Mouse (Mus musculus): Measurements from ENCODE around the gene A930004D18Rik.
"Not testable (repeated sequence)": the region's sequence is repeated elsewhere in the genome, so short reads cannot be mapped to it uniquely, and the experiment has no call there.

Gene A930004D18Rik

DNA sequence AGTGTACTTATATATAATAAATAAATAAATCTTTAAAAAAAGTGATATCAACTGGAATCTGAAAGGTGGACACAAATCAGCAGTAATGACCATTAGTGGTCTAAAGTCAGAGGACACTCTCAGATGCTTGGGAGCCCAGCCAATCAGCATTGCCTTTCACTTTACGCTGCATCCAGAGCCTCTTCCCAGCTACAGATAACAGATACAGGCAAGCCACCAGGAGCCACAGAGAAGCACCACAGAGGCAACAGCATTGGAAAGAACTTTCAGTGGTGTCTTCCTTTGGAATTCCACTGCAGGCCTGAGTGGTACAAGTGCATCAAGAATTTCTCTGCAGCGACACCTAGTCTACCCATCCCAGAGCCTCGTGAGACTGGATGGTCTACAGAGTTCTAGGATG lies 24.7 kb downstream of the A930004D18Rik start:
- DNase-seq (ENCODE audit: extremely low spot score, low read depth, low spot score): no peak

GRCm38 (mm10) chr2:18011226-18011625 lies 26.3 kb downstream of the A930004D18Rik start:
- no peak for DNase-seq (ENCODE audit: extremely low spot score, low read depth, low spot score)

- no peak for DNase-seq (ENCODE audit: extremely low spot score, low read depth, low spot score)
These were observed 32.4 kb downstream of the A930004D18Rik start for GRCm38 (mm10) chr2:18005137-18005536.

DNA sequence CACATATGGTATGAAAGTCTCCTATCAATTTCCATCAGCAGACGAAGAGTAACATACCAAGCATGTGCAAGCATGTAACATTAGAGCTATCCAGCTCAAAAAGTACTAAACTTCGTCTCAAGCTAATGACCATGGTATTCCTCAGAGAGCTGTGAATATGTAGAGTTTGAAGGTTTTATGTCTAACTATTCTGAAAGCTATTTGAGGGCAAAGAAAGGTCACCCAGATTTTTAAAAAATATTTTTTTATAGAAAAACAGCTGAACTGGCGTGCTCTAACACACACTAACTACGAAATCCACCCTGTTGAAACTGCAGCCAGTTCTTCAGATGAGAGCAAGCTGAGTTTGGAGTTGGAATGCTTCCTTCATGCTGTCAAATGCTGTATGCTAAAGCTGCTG lies 33.3 kb downstream of the A930004D18Rik start:
- no peak for DNase-seq (ENCODE audit: extremely low spot score, low read depth, low spot score)

- no peak for DNase-seq (ENCODE audit: extremely low spot score, low read depth, low spot score)
These were observed 35.2 kb downstream of the A930004D18Rik start for GRCm38 (mm10) chr2:18002306-18002705.

DNA sequence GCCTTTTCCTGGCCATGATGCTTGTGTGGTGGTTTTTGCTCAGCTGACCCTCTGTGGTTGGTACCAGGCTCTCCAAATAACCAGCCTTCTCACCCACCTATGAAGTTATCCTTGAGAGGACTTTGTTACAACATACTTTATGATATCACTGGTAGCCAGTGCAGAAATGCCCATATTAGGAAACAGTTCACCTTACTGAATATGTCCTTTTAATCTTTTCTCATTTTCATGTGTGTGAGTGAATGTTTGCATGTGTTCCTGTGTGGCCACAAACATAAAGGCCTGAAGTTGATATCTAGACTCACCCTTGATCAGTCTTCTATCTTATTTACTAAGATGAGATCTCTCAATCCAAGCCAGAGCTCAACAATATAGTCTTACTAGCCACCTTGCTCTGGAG lies 40.7 kb downstream of the A930004D18Rik start, which contains the start of gene H2al2a:
Gene H2al2a, minus strand, starts transcription at position 101 of the 400 bp plus-strand sequence.
- DNase-seq (ENCODE audit: extremely low spot score, low read depth, low spot score): no peak

DNA sequence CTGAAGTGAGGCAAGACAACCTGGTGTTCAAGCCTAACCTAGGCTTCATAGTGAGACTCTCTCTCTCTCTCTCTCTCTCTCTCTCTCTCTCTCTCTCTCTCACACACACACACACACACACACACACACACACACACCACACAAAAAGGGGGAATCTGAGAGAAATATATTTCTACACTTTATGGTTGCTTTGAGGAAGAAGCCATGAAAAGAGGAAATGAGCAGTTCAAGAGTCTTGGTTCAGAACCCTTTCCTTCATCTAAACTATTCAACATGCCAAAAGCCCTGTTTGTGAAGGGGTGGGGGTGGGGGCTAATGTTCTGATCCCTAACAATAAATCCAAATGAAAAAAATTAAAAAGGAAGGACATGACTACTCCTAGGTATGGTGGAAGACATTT lies 48.0 kb downstream of the A930004D18Rik start:
- DNase-seq (ENCODE audit: extremely low spot score, low read depth, low spot score): no peak

GRCm38 (mm10) chr2:17989115-17989514 lies 48.4 kb downstream of the A930004D18Rik start:
- no peak for DNase-seq (ENCODE audit: extremely low spot score, low read depth, low spot score)

DNA sequence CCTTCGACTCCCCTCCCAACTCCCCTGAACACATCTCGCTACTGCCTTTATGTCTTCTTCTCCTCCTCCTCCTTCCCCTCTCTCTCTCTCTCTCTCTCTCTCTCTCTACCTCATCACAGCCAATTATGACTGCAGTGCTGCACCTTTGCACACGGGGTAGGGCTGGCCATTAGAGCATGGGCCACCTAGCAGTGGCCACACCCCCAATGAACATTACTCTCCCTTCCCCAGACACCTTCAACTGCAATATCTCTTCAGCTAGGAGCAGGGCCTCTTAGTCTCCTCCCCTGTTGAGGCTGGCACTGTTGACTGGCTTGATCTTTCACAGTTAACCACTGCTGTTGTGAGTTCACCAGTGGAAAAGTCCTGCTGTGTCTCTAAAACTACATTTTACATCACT lies 50.8 kb downstream of the A930004D18Rik start:
- DNase-seq (ENCODE audit: extremely low spot score, low read depth, low spot score): no peak

DNA sequence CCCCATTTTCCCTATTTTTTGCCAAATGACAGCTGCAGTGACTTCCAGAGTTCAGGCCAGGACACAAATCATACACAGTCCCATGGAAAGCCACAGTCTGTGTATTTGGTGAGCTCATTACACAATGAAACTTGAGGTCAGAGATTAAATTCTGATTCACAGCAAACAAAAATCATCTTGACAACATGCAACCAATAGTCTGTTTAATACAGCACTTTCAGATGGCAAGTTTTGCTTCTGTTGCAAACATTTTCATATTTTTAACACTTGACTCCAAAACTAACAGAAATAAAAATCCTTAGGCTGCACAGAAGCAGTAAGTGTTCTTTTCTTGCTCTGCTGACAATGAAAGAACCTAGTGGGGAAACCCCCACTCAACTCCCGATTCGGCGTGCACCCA lies 52.8 kb downstream of the A930004D18Rik start:
- no peak for DNase-seq (ENCODE audit: extremely low spot score, low read depth, low spot score)

- no peak for DNase-seq (ENCODE audit: extremely low spot score, low read depth, low spot score)
These were observed 54.8 kb downstream of the A930004D18Rik start for GRCm38 (mm10) chr2:17982747-17983146.

- DNase-seq (ENCODE audit: extremely low spot score, low read depth, low spot score): no peak
These were observed 58.8 kb downstream of the A930004D18Rik start for GRCm38 (mm10) chr2:17978706-17979105.

DNA sequence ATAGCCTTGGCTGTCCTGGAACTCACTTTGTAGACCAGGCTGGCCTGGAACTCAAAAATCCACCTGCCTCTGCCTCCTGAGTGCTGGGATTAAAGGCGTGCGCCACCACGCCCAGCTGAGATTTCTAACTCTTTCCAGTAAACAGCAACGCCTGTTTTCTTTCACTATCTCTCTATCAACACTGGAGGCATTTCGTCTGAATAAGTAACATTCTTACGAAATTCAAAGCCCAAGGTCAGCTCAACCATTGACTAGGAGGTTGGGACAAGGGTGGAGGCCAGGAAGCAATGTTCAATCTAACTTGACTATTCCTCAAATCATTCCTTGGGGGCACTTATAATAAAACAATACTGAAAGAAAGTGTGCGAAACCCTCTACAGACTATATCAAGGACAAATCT lies 59.3 kb downstream of the A930004D18Rik start:
- DNase-seq (ENCODE audit: extremely low spot score, low read depth, low spot score): not testable (repeated sequence)

- not testable (repeated sequence) for DNase-seq (ENCODE audit: extremely low spot score, low read depth, low spot score)
These were observed 59.9 kb downstream of the A930004D18Rik start for GRCm38 (mm10) chr2:17977645-17978044.

GRCm38 (mm10) chr2:17975601-17976327 lies 61.8 kb downstream of the A930004D18Rik start:
- no peak for DNase-seq (ENCODE audit: extremely low spot score, low read depth, low spot score)

Data from hindlimb bud, embryonic 11.5 days (tissue).